Mouse (Mus musculus) brain, embryonic 18.5 days (tissue): ENCODE measurements around the gene Hrg.
"Not testable (repeated sequence)": the region's sequence is repeated elsewhere in the genome, so short reads cannot be mapped to it uniquely, and the experiment has no call there.

Experiments used
- DNase-seq: peaks from one replicate; pipeline ENCODE4 v3.0.0-alpha.2; 2012; ENCODE audit warnings: low read depth, low spot score

Gene Hrg

GRCm38 (mm10) chr16:22950840-22951395, at the start of gene Hrg:
TSS of gene Hrg (plus strand) at chr16:22951072.
- DNase-seq, result no peak

- DNase-seq, result no peak
These were observed 49.5 kb upstream of the Hrg start for GRCm38 (mm10) chr16:22901326-22901725.

GRCm38 (mm10) chr16:22909290-22909689, 41.6 kb upstream of the Hrg start:
- no peak for DNase-seq

DNA sequence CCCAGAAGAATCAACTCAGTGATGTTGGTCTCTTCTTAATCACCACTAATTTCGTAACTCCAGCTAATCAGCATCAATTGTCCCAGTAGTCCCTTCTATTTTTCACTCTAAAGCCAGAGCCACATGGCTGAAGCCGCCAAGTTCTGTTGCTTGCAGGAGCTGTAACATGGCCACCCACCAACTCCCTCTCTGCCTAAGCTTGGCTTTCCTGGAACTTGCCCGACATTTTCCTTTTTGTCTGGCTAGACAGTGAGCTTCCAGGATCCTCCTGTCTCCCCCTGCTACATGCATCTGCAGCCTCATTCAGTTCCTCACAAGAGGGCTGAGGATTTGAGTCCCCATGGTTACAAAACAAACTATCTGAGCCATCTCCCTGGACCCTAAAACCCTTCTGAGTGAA, 38.9 kb upstream of the Hrg start:
- DNase-seq, result no peak

DNA sequence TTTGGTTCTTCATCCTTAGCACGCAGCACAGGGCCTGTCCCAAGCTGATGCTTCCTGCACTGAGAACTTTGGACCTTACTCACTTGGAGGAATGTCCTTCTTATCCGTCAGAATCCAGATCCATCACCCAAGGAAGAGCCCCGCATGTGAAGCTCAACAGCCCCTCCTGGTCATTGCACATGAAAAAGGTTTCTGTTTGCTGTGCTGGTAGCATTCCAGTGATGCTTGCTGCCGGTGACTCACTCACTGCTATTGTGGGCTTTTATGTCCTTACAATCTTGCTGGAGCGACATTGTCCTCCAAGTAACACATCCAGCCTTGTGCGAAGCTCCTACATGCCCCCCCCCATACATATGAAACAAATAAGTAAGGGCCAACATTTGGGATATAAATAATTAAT, 38.0 kb upstream of the Hrg start:
- no peak for DNase-seq

- DNase-seq, result no peak
These were observed 36.6 kb upstream of the Hrg start for GRCm38 (mm10) chr16:22914276-22914675.

DNA sequence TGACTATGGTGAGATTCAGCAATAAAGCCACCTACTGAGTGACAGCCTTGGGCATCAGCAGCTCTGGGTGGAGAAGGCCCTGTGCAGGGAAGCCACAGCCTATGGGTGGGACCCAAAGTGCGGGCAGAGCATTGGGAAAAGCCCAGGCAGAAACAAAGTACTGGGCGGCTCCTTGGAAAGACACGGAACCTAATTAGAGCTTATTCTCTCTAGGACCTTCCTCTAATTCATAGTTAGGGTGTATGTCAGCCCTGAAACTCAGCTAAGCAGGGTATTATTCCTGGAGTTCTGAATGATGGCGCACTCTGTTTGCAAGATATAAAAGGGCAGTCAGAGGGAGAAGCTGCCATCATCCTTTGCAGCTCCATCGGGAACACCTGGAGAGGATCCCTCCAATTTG, 32.8 kb upstream of the Hrg start, which contains the start of gene Fetub:
Fetub (plus strand) TSS at position 301 of the 400 bp plus-strand sequence.
- DNase-seq, result no peak

- DNase-seq, result no peak
These were observed 32.1 kb upstream of the Hrg start for GRCm38 (mm10) chr16:22918664-22919312.

GRCm38 (mm10) chr16:22919971-22920854, 30.7 kb upstream of the Hrg start:
- DNase-seq, result no peak

- DNase-seq, result no peak
These were observed 29.1 kb upstream of the Hrg start for GRCm38 (mm10) chr16:22921761-22922160.

DNA sequence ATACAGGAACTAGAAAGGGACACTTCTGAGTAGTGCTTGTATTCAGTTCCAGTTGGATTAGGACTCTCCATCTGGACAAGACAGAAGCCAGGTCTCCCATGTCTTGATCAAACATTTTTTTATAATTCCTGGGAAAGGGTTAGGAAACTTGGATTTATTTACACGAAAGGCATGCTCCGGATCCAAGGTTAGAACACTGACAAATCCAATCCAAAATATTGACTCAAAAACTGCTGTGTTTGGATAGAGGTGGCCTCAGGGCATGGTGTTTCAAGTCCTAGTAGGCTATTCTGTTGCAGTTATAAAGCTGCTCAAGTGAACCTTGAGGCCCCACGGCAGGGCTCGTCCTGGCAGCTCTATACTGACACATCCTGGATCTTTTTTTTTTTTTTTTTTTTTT, 28.4 kb upstream of the Hrg start:
- no peak for DNase-seq

GRCm38 (mm10) chr16:22929575-22929974, 21.3 kb upstream of the Hrg start:
- DNase-seq, result peak; percentile 8

GRCm38 (mm10) chr16:22931431-22932200, 19.3 kb upstream of the Hrg start:
- DNase-seq, result no peak

GRCm38 (mm10) chr16:22937631-22938030, 13.2 kb upstream of the Hrg start:
- DNase-seq, result no peak

DNA sequence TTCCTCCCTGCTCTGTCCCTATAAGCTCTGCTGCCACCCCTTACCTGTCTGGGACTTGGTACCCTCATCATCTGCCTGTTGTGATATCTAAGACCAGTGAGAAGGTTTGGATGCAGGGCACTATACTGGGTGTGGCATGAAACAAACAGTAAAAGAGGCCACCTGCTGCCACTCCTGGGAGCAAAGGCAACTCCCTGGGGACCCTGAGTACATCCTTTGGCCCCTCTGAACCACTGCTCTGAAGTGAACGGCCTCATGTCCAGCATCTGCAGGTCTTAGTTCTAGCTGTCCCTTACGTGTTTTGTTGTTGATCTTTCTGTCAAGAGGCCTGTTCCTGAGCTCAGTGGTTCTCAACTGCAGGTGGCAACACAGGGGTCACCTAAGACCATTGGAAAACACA, 12.3 kb upstream of the Hrg start:
- no peak for DNase-seq

DNA sequence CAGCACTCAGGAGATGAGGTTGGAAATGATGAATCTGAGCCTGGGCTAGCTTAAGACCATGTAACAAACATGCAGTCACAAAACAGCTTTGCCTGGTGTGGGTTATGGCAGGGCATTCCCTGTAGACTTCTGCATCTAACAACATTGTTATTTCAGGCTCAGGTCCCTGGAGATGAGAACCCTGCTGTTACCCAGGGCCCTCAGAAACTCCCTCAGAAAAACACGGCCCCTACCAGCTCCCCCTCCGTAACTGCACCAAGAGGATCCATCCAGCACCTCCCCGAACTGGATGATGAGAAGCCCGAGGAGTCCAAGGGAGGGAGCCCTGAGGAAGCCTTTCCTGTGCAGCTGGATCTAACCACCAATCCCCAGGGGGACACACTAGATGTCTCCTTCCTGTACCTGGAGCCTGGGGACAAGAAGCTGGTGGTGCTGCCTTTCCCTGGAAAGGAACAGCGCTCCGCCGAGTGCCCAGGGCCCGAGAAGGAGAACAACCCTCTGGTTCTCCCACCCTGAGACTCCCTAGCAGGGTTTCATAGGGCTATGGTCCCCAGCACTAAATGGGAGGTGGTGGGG, 11.7 kb upstream of the Hrg start:
- no peak for DNase-seq

- not testable (repeated sequence) for DNase-seq
These were observed 8.9 kb upstream of the Hrg start for GRCm38 (mm10) chr16:22941825-22942476.

- no peak for DNase-seq
These were observed 3.5 kb upstream of the Hrg start for GRCm38 (mm10) chr16:22947371-22947770.

DNA sequence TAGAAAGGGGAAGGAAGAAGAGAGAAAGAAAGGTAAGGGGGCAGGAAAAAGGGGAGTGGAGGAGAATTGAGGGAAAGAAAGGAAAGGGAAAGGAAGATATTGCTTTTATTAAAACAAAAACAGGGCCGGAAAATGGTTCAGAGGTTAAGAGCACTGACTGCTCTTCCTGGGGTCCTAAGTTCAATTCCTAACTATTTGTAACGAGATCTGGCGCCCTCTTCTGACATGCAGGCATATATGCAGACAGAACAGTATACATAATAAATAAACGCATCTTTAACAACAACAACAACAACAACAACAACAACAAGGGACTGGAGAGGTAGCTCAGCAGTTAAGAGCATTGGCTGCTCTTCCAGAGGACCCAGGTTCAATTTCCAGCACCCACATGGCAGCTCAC, 2.2 kb downstream of the Hrg start:
- DNase-seq, result no peak

DNA sequence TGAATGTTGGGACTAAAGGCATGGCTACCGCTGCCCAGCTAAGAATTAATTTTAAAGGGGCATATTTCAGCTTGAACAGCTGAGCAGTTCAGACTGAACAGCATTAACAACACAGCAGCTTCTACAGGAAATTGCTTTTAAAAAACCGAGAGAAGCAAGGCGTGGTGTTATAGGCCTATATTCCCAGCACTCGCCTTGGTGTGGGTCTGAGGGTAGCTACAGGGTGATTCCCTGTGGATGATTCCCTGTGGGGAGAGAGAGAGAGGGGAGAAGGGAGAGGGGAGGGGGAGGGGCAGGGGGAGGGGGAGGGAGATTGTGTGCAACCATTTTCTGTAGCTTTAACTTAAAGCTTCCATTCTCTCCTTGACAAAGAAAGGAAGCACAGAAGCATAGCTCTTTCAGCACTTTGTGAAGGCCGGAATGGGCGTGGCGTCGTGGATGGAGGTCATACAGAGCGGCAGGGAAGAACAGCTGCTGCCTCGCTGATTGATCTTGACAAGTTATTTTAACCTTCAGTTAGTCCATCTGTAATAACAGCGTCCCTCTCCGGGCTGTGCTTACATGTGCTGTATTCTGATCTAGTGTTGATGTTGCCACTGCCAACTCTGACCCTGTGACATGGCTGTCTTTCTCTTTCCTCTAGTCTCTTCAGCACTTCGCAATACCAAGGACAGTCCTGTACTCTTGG, 4.7 kb downstream of the Hrg start:
- DNase-seq, result no peak

DNA sequence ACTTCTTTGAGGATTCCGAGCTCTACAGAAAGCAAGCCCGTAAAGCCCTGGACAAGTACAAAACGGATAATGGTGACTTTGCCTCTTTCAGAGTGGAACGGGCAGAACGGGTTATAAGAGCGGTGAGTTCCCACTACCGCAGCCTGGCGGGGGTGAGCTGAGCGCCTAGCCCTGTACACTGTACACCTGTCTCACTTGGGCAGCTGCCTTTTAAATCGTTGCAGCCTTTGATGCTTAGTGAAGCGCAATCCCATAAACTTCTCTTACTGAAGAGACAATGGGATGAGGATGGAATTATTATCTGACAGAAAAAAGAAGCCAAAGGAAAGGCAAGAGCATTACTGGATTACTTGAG, 5.2 kb downstream of the Hrg start:
- DNase-seq, result no peak
